Mouse (Mus musculus) MEL-GATA-1-ER (cell line): ENCODE measurements around the gene Smchd1.
"Not testable (repeated sequence)": the region's sequence is repeated elsewhere in the genome, so short reads cannot be mapped to it uniquely, and the experiment has no call there.

ENCODE experiments used
- DNase-seq: peaks from one replicate; pipeline ENCODE4 v3.0.0-alpha.2; 2012; ENCODE audit warnings: low read depth; ENCODE audit errors: extremely low read depth

Smchd1 gene

DNA sequence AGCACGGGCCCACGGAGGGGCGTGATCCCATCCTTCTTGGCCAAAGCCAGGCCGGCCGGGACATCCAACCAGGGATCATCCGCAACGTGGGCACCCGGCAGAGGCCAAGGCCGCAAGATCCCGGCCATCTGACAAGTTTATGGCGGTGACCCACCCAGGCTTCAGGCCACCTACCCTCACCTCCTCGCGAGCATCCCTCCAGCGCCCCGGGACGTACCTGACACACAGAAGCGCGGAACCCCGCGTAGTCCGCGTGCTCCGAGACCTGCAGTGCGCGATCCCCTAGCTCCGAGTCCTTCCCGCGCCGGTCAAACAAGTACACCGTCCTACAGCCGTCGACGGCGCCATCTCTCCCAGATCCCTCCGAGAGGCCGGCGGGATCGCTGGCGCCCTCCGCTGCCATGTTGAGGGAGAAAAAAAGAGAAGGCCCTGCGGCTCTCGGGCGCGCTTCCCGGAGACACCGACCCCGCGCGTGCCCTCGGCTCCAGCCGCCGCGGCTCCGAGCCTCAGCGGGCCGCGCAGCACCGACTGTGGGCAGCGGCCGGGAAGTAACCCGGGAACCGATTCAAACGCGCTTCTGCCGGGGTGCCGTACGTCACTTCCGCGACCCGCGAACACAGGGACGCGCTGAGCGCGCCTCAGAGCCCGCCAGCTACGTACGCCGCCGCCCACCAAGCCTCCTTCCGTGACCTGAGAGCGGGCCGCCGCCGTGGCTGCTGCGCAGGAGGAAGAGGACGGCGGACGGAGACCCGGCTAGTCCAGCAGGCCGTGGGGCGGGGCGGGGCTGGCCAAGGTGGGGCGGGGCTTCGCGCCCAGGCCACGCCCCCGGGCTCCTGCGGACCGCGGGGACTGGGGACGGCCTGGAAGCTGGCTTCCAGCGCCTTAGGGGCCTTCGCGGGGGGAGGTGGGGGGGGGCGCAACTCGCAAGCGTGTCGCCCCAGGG is at the start of gene Smchd1:
TSS of gene Smchd1 (minus strand) at position 582 of the 943 bp plus-strand sequence.
- DNase-seq: peak; percentile 87

GRCm38 (mm10) chr17:71510297-71510696 is 35.2 kb upstream of the Smchd1 start:
- DNase-seq: no peak

GRCm38 (mm10) chr17:71506832-71507231 is 31.7 kb upstream of the Smchd1 start:
- DNase-seq: no peak

- no peak for DNase-seq
These were observed 20.6 kb upstream of the Smchd1 start for GRCm38 (mm10) chr17:71495784-71496183.

GRCm38 (mm10) chr17:71491332-71491686 is 16.2 kb upstream of the Smchd1 start:
- no peak for DNase-seq

DNA sequence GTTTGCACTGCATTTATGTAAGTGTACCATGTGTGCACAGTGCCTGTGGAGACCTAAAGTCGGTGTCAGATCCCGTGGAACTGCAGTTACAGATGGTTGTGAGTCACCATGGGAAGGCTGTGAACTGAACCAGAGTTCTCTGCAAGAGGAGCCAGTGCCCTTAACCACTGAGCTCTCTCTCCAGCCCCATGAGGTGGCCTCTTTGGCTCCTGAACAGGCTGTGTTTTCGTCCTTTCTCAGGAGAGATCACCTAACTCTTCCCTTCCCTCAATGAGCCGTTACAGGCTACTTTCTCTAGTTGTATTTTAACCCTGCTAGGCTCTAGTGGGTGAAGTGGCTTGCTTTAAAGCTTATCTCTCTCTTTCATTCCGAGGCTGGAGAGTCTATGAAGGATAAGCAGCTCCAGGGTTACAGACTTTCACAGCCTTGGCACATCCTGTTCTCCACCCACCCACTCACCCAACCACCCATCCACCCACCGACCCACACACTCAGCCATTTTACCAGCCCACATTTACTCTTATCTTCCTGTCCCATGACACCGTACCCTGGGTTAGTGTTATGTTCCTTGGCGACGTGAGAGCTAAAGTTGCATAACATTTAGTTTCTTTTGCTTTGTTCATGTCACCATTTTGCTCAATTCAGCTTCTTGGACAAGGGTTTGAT is 15.7 kb upstream of the Smchd1 start:
- peak; percentile 58 for DNase-seq

- peak; percentile 97 for DNase-seq
These were observed 14.7 kb upstream of the Smchd1 start for GRCm38 (mm10) chr17:71489703-71490461.

GRCm38 (mm10) chr17:71486231-71486851 is 11.2 kb upstream of the Smchd1 start:
- DNase-seq: no peak

DNA sequence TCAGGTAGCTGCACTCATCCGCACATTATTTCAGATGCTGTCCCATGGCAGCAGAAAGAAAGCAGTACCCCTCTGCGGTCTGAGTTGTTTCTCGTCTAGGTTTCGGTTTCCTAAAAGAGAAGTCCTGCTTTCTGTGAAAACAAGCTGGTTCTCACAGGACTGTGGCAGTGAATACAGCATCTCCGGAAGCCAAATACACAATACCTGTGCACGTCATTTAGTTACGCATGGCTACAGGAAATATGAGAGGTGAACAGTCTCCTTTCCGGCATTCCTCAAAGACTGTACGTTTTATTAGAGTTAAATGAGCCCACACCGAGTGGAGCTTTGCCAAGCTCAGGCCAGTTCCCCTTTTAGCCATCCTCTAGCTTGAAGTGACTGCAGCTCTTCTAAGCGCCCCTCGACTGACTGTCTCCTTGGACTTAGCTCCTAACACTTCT is 10.7 kb upstream of the Smchd1 start:
- DNase-seq: peak; percentile 83

- DNase-seq: no peak
These were observed 9.6 kb upstream of the Smchd1 start for GRCm38 (mm10) chr17:71484711-71485110.

- DNase-seq: no peak
These were observed 8.4 kb upstream of the Smchd1 start for GRCm38 (mm10) chr17:71483418-71484060.

GRCm38 (mm10) chr17:71479381-71479901 is 4.3 kb upstream of the Smchd1 start:
- DNase-seq: no peak

GRCm38 (mm10) chr17:71477481-71477880 is 2.3 kb upstream of the Smchd1 start:
- DNase-seq: no peak

GRCm38 (mm10) chr17:71476346-71477020 is 1.3 kb upstream of the Smchd1 start:
- DNase-seq: no peak

DNA sequence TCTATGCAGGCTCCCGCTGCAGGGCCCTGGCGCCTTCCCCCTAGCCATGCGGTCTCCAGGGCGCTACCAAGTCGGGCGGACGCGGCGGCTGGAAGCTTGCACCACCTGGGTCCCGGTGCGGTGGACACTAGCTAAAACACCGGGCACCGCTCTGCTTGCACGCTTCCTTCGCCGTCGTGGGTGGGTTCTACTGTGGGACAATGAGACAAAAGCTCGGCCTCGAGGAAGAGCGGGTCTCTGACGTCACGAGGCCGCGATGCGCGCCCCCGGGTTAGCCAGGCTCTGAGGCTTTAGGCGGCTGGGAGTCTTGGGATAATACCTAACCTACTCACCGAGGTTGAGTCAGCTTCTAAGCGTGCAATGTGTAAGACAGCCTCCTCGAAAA is 554 bp upstream of the Smchd1 start:
- DNase-seq: peak; percentile 23

DNA sequence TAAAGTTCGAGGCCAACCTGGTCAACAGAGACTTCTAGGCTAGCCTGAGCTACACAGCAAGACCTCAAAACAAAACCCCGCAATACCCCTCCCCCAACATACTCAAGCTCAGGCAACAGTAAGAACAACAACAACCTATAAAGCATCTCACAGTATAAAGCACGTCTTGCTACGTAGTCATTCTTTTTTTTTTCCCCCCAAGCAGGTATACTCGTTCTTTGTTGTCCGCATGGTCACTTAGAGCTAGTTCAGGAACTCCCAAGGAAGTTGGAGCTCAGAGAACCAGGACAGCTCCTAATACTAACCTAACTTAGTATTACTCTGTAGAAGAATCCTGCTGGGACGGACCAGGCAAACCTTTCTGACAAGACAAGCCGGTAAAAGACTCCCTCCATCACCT is 1.0 kb downstream of the Smchd1 start:
- DNase-seq: peak; percentile 27

DNA sequence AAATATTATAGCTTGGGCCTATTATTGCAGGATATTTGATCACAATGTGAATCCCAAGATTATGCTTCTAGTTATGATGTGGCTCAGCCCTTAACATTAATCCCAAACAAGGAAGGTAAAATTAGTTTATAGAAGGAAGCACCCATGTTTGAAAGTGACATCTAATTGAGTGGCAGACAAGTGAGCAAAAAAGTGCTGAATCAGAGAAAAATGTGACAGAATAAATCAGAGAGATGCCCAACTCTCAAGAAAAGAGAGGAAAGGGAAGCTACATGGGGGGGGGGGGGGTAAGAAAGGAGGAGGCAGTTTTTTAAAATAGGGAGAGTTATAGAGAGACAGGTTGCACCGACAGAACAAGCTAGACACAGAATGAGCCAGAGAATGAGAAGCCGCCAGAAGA is 3.9 kb downstream of the Smchd1 start:
- DNase-seq: no peak

DNA sequence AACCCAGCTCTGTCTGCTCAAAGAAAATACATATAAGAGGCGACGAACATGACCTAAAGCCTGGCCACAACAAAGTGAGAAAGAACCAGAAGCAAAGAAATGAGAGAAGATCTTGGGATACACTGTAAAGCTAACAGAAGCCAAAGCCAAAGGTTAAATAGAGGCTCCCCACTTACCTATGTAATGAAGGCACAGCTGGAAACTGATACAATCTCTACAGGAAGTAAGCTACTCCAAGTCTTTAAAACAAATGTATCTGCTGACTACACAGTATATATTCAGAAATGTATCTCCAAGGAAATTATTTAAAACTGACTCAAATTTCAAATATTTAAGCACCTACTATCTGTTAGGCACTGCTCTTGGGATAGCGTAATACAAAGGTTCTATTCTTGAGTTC is 14.8 kb downstream of the Smchd1 start:
- no peak for DNase-seq

DNA sequence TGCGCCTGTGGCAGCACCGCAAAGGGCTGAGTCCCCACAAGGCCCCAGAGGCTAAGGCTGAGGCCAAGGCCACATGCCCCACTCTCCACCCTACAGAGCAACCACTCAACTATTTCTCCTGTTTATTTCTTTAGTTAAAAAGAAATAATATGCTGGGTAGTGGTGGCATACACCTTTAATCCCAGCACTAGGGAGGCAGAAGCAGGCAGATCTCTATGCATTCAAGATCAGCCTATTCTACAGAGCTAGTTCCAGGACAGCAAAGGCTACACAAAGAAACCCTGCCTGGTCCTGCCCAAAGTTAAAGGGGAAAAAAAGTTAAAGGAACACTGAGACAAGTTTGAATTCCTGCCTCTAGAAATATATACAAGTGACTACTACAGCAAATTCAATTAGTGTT is 15.3 kb downstream of the Smchd1 start, which contains the start of gene Gm4707:
TSS of gene Gm4707 (minus strand) at position 101 of the 400 bp plus-strand sequence.
- no peak for DNase-seq

GRCm38 (mm10) chr17:71457361-71457760 is 17.8 kb downstream of the Smchd1 start:
- not testable (repeated sequence) for DNase-seq
